Mouse (Mus musculus): ENCODE results near the gene Tlr13. TPM values are rescaled to one million over a fixed set of nuclear protein-coding genes. Genes with fewer than 3 reads are reported as not detected.
"Not testable (repeated sequence)": the region's sequence is repeated elsewhere in the genome, so short reads cannot be mapped to it uniquely, and the experiment has no call there.

The Tlr13 gene
- polyA plus RNA-seq, 1 experiment from 2014 or later = 0.08 TPM

DNA sequence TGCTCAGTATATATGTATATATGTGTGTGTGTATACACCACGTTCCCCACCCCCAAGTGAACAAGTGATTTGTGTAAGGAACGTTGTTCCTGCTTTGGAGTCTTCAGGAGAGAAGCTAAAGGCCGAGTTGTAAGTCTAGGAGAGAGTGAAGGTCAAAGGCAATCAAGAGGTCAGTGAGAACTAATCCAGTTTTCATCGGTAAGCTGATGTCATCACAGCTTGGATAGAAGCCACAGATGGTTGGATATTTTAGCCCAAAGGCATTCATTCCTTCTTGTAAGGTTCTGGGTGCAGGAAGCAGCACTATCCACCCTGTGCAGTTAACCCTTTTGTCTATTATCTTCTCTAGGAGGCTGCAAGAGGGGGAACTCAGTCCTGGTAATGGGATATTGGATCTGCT lies 47.1 kb downstream of the Tlr13 start:
- Histone ChIP-seq H3K9me3 (ENCODE audit: control insufficient read depth, low read length) (no peaks in the 10 kb centered on the region), H3K36me3 (ENCODE audit: control insufficient read depth, insufficient read depth, low read length) (no peaks in the 10 kb centered on the region), H3K4me1 (ENCODE audit: control insufficient read depth, insufficient read depth, low read length) (peaks cover 9% of the 10 kb centered on the region; the same call in 1 of the 2 replicates), H3K4me2 (ENCODE audit: low read depth, low read length) (peak overlapping the region; percentile 71; the same call in 1 of the 2 replicates), H3K4me3 (ENCODE audit: low read depth, low read length) (no peak overlapping the region), H3K27me3 (ENCODE audit: control insufficient read depth, insufficient read depth, low read length) (no peaks in the 10 kb centered on the region), H3K27ac (ENCODE audit: low read depth, low read length) (no peak overlapping the region), H3K9ac (replicated peaks; ENCODE audit: low read depth, low read length) (no peak overlapping the region)
- no peak for ATAC-seq (ENCODE audit: low read depth)
- WGBS = 49% methylated on average over 4 of the region's 4 CpGs

DNA sequence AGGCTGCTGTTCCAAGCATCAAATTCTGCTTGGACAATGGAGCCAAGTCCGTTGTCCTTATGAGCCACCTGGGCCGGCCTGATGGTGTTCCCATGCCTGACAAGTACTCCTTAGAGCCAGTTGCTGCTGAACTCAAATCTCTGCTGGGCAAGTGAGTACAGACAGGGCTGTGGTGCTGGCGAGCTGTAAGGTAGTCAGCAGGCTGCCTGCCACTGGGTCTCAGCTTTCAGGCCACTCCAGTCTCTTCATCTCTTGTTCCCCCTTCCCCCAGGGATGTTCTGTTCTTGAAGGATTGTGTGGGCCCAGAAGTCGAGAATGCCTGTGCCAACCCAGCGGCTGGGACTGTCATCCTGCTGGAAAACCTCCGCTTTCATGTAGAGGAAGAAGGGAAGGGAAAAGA lies 51.4 kb downstream of the Tlr13 start:
- not testable (repeated sequence) for H3K9ac ChIP-seq (replicated peaks; ENCODE audit: low read depth, low read length); H3K27ac ChIP-seq (ENCODE audit: low read depth, low read length); H3K9me3 ChIP-seq (ENCODE audit: control insufficient read depth, low read length); H3K27me3 ChIP-seq (ENCODE audit: control insufficient read depth, insufficient read depth, low read length); H3K4me2 ChIP-seq (ENCODE audit: low read depth, low read length); H3K4me3 ChIP-seq (ENCODE audit: low read depth, low read length); H3K4me1 ChIP-seq (ENCODE audit: control insufficient read depth, insufficient read depth, low read length); ATAC-seq (ENCODE audit: low read depth); H3K36me3 ChIP-seq (ENCODE audit: control insufficient read depth, insufficient read depth, low read length)
- WGBS = 94% methylated on average over 6 of the region's 6 CpGs

DNA sequence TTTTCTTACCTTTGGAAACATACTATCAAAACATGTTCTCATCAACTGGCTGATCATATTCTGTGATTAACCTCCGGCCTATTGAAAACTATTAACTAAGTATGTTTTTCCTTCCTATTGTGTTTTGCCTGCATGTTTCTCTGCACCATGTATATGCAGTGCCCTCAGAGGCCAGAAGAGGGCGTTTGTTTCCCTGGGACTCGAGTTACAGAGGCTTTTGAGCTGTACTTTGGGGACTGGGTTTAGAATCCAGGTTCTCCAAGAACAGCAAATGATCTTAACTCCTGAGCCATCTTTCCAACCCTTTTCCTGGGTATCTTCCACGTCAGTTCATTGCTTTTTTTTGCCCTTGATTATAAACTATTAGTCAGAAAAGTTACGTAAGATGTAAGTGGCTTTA lies 54.3 kb downstream of the Tlr13 start:
- H3K4me2 ChIP-seq (ENCODE audit: low read depth, low read length) = no peak overlapping the region
- 71% methylated on average over 5 of the region's 5 CpGs for WGBS
- no peak overlapping the region for H3K4me3 ChIP-seq (ENCODE audit: low read depth, low read length)
- H3K27me3 ChIP-seq (ENCODE audit: control insufficient read depth, insufficient read depth, low read length) = no peaks in the 10 kb centered on the region
- H3K27ac ChIP-seq (ENCODE audit: low read depth, low read length) = no peak overlapping the region
- H3K4me1 ChIP-seq (ENCODE audit: control insufficient read depth, insufficient read depth, low read length) = no peaks in the 10 kb centered on the region
- ATAC-seq (ENCODE audit: low read depth) = no peak
- no peaks in the 10 kb centered on the region; the same call in 1 of the 2 replicates for H3K36me3 ChIP-seq (ENCODE audit: control insufficient read depth, insufficient read depth, low read length)
- H3K9ac ChIP-seq (replicated peaks; ENCODE audit: low read depth, low read length) = no peak overlapping the region
- no peaks in the 10 kb centered on the region for H3K9me3 ChIP-seq (ENCODE audit: control insufficient read depth, low read length)

DNA sequence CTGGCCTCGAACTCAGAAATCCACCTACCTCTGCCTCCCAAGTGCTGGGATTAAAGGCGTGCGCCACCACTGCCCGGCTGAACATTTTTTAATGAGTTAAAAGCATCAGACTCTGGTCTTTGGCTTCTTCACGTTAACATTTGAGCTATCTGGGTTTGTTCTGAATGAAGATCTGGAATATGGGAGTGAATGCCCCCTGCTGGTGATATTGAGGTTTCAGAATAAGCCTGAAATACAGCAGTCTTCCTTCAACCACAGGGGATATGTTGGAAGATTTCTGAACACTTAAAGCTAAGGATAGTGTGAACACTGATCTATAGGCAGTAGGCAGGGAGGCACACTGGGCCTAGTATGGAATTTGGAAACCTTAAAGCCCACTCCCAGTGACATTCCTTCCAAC lies 55.9 kb downstream of the Tlr13 start:
- Histone ChIP-seq H3K27me3 (ENCODE audit: control insufficient read depth, insufficient read depth, low read length) (no peaks in the 10 kb centered on the region), H3K9me3 (ENCODE audit: control insufficient read depth, low read length) (no peaks in the 10 kb centered on the region), H3K36me3 (ENCODE audit: control insufficient read depth, insufficient read depth, low read length) (no peaks in the 10 kb centered on the region; the same call in 1 of the 2 replicates), H3K9ac (replicated peaks; ENCODE audit: low read depth, low read length) (no peak overlapping the region), H3K4me1 (ENCODE audit: control insufficient read depth, insufficient read depth, low read length) (no peaks in the 10 kb centered on the region), H3K4me2 (ENCODE audit: low read depth, low read length) (no peak overlapping the region), H3K27ac (ENCODE audit: low read depth, low read length) (no peak overlapping the region), H3K4me3 (ENCODE audit: low read depth, low read length) (no peak overlapping the region)
- no peak for ATAC-seq (ENCODE audit: low read depth)
- WGBS = 84% methylated on average over 5 of the region's 5 CpGs

DNA sequence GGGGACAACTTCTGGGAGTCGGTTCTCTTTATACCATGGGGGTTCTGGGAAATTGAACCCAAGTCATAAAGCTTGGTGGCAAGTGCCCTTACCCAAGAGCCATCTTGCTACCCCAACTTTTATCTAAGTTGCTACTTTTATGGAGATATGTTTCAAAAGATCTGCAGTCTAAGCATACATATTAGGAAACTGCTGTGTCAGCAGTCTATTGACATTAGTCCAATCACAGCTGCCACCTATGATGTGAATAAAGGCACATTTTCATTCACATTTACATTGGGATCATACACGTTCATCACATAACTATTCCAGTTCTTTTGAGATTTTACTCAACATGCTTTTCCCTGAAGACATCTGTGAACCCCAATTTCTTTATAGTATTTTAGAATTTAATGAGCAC lies 66.1 kb downstream of the Tlr13 start:
- Histone ChIP-seq H3K4me2 (ENCODE audit: low read depth, low read length) (no peak overlapping the region), H3K4me3 (ENCODE audit: low read depth, low read length) (no peak overlapping the region), H3K9ac (replicated peaks; ENCODE audit: low read depth, low read length) (no peak overlapping the region), H3K4me1 (ENCODE audit: control insufficient read depth, insufficient read depth, low read length) (no peaks in the 10 kb centered on the region), H3K27me3 (ENCODE audit: control insufficient read depth, insufficient read depth, low read length) (no peaks in the 10 kb centered on the region), H3K27ac (ENCODE audit: low read depth, low read length) (no peak overlapping the region), H3K9me3 (ENCODE audit: control insufficient read depth, low read length) (no peaks in the 10 kb centered on the region), H3K36me3 (ENCODE audit: control insufficient read depth, insufficient read depth, low read length) (no peaks in the 10 kb centered on the region)
- 88% methylated on average over 2 of the region's 2 CpGs for WGBS
- no peak for ATAC-seq (ENCODE audit: low read depth)

Other genes starting within 250 kb of the Tlr13 start
- gene Atrx, start 213.8 kb upstream of the Tlr13 start, polyA plus RNA-seq (2014; fragmentation: Nextera tagmentation; extraction: Ambion mirVana) = 237 and 266 TPM in 2 replicates
- 17.1 and 27.3 TPM in 2 replicates for gene Magt1, start 131.3 kb upstream of the Tlr13 start, polyA plus RNA-seq (2014; fragmentation: Nextera tagmentation; extraction: Ambion mirVana)
- 426 and 493 TPM in 2 replicates for gene Cox7b, start 127.5 kb upstream of the Tlr13 start, polyA plus RNA-seq (2014; fragmentation: Nextera tagmentation; extraction: Ambion mirVana)
- 12.3 and 19.9 TPM in 2 replicates for gene Atp7a, start 115.9 kb upstream of the Tlr13 start, polyA plus RNA-seq (2014; fragmentation: Nextera tagmentation; extraction: Ambion mirVana)
- gene Pgk1, start 43.9 kb downstream of the Tlr13 start, polyA plus RNA-seq (2014; fragmentation: Nextera tagmentation; extraction: Ambion mirVana) = 266 and 275 TPM in 2 replicates
- 22.2 and 24.7 TPM in 2 replicates for gene Taf9b, start 78.0 kb downstream of the Tlr13 start, polyA plus RNA-seq (2014; fragmentation: Nextera tagmentation; extraction: Ambion mirVana)
- gene Fnd3c2, start 112.2 kb downstream of the Tlr13 start, polyA plus RNA-seq (2014; fragmentation: Nextera tagmentation; extraction: Ambion mirVana) = not detected in 2 replicates

All from neural tube, embryonic 14.5 days (tissue).